Mouse (Mus musculus): Measurements from ENCODE around the gene Apoc1. TPM values are rescaled to one million over a fixed set of nuclear protein-coding genes. Genes with fewer than 3 reads are reported as not detected.

Gene Apoc1
- total and polyA plus RNA-seq, 3 experiments = not detected

DNA sequence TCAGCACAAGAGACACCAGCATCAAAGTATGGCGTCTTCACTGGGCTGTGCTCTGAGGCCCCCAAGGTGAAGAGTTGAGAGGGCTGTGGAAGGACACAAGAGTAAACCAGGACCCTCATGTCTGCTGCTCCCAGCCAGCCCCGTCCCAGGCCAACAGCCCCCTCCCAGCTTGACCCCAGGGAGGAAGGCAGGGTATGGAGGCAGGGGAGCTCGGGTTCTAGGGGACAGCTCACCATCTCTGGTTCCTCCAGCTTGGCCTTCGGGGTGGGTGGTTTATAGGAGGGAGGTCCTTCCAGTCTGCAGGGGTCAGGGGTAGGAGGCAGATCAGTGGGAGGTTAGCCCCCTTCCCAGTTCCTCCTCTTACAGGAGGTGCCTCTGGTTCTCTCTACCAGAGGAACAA, 26.7 kb upstream of the Apoc1 start:
- Histone ChIP-seq H3K27me3 (replicated peaks) (no peaks in the 10 kb centered on the region), H3K4me1 (ENCODE audit: control insufficient read depth in 1 of 2, insufficient read depth in 2 of 2) (peaks cover 4 to 22% of the 10 kb centered on the region in 2 experiments; a peak in 3 of 4 replicates), H3K4me3 (replicated peaks in 1 of 3; ENCODE audit: low read depth in 2 of 3, low read length in 2 of 3, poor library complexity in 1 of 3) (no peak overlapping the region), H3K36me3 (replicated peaks in 1 of 2; ENCODE audit: control insufficient read depth in 1 of 2, insufficient read depth in 1 of 2, low read length in 1 of 2) (peaks cover 1 to 5% of the 10 kb centered on the region in 2 experiments), H3K4me2 (ENCODE audit: insufficient read depth, low read depth, poor library complexity, severe bottlenecking) (no peak overlapping the region), H3K79me2 (replicated peaks; ENCODE audit: control insufficient read depth, extremely low read depth, insufficient read depth, poor library complexity, severe bottlenecking) (peaks cover 9% of the 10 kb centered on the region), H3K9me3 (replicated peaks; ENCODE audit: low read length) (peaks cover 9% of the 10 kb centered on the region), H3K9ac (ENCODE audit: insufficient read depth, low read depth) (no peak overlapping the region), H3K27ac (ENCODE audit: insufficient read depth, low read depth) (no peak overlapping the region)
- TF ChIP-seq PAX5 (IDR thresholded peaks at IDR 0.05; ENCODE audit: low read length) (no peak), TCF12 (IDR thresholded peaks at IDR 0.05; ENCODE audit: low read depth, low read length) (no peak), EP300 (IDR thresholded peaks at IDR 0.05; ENCODE audit: low read length) (no peak), POLR2A (IDR thresholded peaks at IDR 0.05; ENCODE audit: low read depth, low read length) (no peak), SMC3 (IDR thresholded peaks at IDR 0.05; ENCODE audit: low read depth, low read length) (no peak), USF2 (conservative IDR thresholded peaks at IDR 0.05; ENCODE audit: low read depth, low read length) (no peak), MAZ (IDR thresholded peaks at IDR 0.05; ENCODE audit: low read depth, low read length) (no peak)
- DNase-seq (ENCODE audit: extremely low read depth) = no peak
- dilution Hi-C loops (cut with MboI; ENCODE audit: extremely low pct_ligation_motif_present, extremely low pct_unique_long_range_greater_than_20kb, low sequenced_read_pairs) (no loop called here), in situ Hi-C loops (cut with MboI; ENCODE audit: low pct_ligation_motif_present, low pct_unique_long_range_greater_than_20kb, low sequenced_read_pairs) (no loop called here)

DNA sequence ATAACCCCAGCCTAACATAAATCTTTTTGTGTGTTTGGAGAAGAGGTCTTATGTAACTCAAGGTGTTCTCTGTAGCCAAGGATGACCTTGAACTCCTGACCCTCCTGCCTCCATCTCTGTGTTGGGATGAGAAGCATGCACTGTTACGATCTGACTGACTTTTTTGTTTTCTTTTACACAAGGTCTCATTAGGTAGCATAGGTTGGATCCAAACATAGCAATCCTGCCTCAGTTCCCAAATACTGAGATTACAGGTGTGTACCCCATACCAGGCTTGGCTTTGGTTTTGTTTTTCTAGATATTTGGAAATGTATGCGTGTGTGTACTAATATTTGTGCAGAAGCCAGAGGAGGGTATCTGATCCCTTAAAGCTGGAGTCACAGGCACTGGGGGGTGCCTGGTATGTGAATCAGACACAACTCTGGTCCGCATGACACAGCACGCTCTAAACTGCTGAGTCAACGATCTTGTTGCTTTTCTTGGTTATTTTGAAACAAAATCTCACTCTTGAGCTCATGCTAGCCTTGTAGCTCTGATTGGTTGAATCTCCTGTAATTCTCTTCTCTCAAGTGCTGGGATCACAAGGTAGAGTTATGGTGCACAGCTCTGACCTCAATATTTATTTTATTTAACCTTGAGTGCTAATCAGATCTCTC, 26.0 kb upstream of the Apoc1 start:
- no peak overlapping the region for H3K9ac ChIP-seq (ENCODE audit: insufficient read depth, low read depth)
- H3K4me3 ChIP-seq (replicated peaks in 1 of 3; ENCODE audit: low read depth in 2 of 3, low read length in 2 of 3, poor library complexity in 1 of 3) = no peak overlapping the region
- no peak for TF ChIP-seq ZMIZ1 (IDR thresholded peaks at IDR 0.05; ENCODE audit: low read depth, low read length)
- no peak for TF ChIP-seq CHD2 (IDR thresholded peaks at IDR 0.05; ENCODE audit: low read length)
- no peak for TF ChIP-seq ETS1 (conservative IDR thresholded peaks at IDR 0.05; ENCODE audit: low read depth, low read length)
- TF ChIP-seq CTCF (conservative IDR thresholded peaks at IDR 0.05 in 1 of 2, IDR thresholded peaks at IDR 0.05 in 1 of 2; ENCODE audit: low read depth in 2 of 2, low read length in 2 of 2) = no peak
- peak; percentile 63; the same call in 1 of the 2 replicates for TF ChIP-seq MAFK (IDR thresholded peaks at IDR 0.05; ENCODE audit: insufficient replicate concordance, low read length)
- no peak for DNase-seq (ENCODE audit: extremely low read depth)
- no peak overlapping the region for H3K27ac ChIP-seq (ENCODE audit: insufficient read depth, low read depth)
- in situ Hi-C loops (cut with MboI; ENCODE audit: low pct_ligation_motif_present, low pct_unique_long_range_greater_than_20kb, low sequenced_read_pairs) (no loop called here), dilution Hi-C loops (cut with MboI; ENCODE audit: extremely low pct_ligation_motif_present, extremely low pct_unique_long_range_greater_than_20kb, low sequenced_read_pairs) (no loop called here)
- H3K36me3 ChIP-seq (replicated peaks in 1 of 2; ENCODE audit: control insufficient read depth in 1 of 2, insufficient read depth in 1 of 2, low read length in 1 of 2) = peaks cover 3 to 9% of the 10 kb centered on the region in 2 experiments
- H3K4me1 ChIP-seq (ENCODE audit: control insufficient read depth in 1 of 2, insufficient read depth in 2 of 2) = peaks cover 4 to 30% of the 10 kb centered on the region in 2 experiments; a peak in 3 of 4 replicates
- peaks cover 9% of the 10 kb centered on the region for H3K9me3 ChIP-seq (replicated peaks; ENCODE audit: low read length)
- H3K79me2 ChIP-seq (replicated peaks; ENCODE audit: control insufficient read depth, extremely low read depth, insufficient read depth, poor library complexity, severe bottlenecking) = peaks cover 17% of the 10 kb centered on the region
- H3K4me2 ChIP-seq (ENCODE audit: insufficient read depth, low read depth, poor library complexity, severe bottlenecking) = no peak overlapping the region
- H3K27me3 ChIP-seq (replicated peaks) = no peaks in the 10 kb centered on the region

DNA sequence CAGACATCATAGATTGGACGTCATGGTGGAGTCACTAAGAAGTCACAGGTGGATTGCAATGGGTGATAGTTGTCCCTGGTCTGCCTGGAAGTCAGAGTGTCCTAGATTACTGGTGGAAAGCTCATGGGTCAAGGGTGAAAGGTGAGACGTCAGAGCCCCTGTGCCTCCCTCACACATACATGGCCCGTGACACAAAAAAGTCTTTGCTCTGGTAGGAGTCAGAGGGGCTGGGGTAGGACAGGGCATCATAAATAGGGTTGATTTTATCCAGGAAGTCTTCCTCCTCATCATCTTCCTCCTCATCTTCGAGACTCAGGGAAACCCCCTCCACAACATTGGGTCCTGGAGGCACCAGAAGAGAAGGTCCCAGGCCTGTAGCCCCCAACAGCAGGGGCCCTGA, 24.9 kb upstream of the Apoc1 start:
- dilution Hi-C loops (cut with MboI; ENCODE audit: extremely low pct_ligation_motif_present, extremely low pct_unique_long_range_greater_than_20kb, low sequenced_read_pairs) (no loop called here), in situ Hi-C loops (cut with MboI; ENCODE audit: low pct_ligation_motif_present, low pct_unique_long_range_greater_than_20kb, low sequenced_read_pairs) (no loop called here)
- no peak for DNase-seq (ENCODE audit: extremely low read depth)
- no peak overlapping the region for H3K4me3 ChIP-seq (replicated peaks in 1 of 3; ENCODE audit: low read depth in 2 of 3, low read length in 2 of 3, poor library complexity in 1 of 3)
- H3K27me3 ChIP-seq (replicated peaks) = no peaks in the 10 kb centered on the region
- peaks cover 9% of the 10 kb centered on the region for H3K9me3 ChIP-seq (replicated peaks; ENCODE audit: low read length)
- H3K79me2 ChIP-seq (replicated peaks; ENCODE audit: control insufficient read depth, extremely low read depth, insufficient read depth, poor library complexity, severe bottlenecking) = peaks cover 18% of the 10 kb centered on the region
- H3K4me2 ChIP-seq (ENCODE audit: insufficient read depth, low read depth, poor library complexity, severe bottlenecking) = no peak overlapping the region
- H3K27ac ChIP-seq (ENCODE audit: insufficient read depth, low read depth) = no peak overlapping the region
- peaks cover 12 to 19% of the 10 kb centered on the region in 2 experiments for H3K36me3 ChIP-seq (replicated peaks in 1 of 2; ENCODE audit: control insufficient read depth in 1 of 2, insufficient read depth in 1 of 2, low read length in 1 of 2)
- no peak for TF ChIP-seq HCFC1 (IDR thresholded peaks at IDR 0.05; ENCODE audit: low read depth, low read length)
- no peak for TF ChIP-seq UBTF (IDR thresholded peaks at IDR 0.05; ENCODE audit: low read depth, low read length)
- TF ChIP-seq GABPA (IDR thresholded peaks at IDR 0.05; ENCODE audit: insufficient replicate concordance, low read depth, low read length) = no peak
- TF ChIP-seq NELFE (IDR thresholded peaks at IDR 0.05; ENCODE audit: low read depth, low read length) = no peak
- no peak for TF ChIP-seq KAT2A (IDR thresholded peaks at IDR 0.05; ENCODE audit: insufficient replicate concordance, low read length)
- TF ChIP-seq ETS1 (conservative IDR thresholded peaks at IDR 0.05; ENCODE audit: low read depth, low read length) = no peak
- no peak for TF ChIP-seq IRF4 (IDR thresholded peaks at IDR 0.05; ENCODE audit: low read depth, low read length)
- TF ChIP-seq JUND (conservative IDR thresholded peaks at IDR 0.05; ENCODE audit: low read depth, low read length) = no peak
- TF ChIP-seq RCOR1 (conservative IDR thresholded peaks at IDR 0.05; ENCODE audit: low read depth, low read length) = no peak
- no peak for TF ChIP-seq ZNF384 (IDR thresholded peaks at IDR 0.05; ENCODE audit: low read depth, low read length)
- peaks cover 9 to 33% of the 10 kb centered on the region in 2 experiments; a peak in 3 of 4 replicates for H3K4me1 ChIP-seq (ENCODE audit: control insufficient read depth in 1 of 2, insufficient read depth in 2 of 2)
- H3K9ac ChIP-seq (ENCODE audit: insufficient read depth, low read depth) = no peak overlapping the region

Data from CH12.LX (cell line).